ENCODE assay signal across 8 mouse cellular contexts in genomic region chr15:89173024-89173905, GRCm38 (mm10). TPM values are rescaled to one million over a fixed set of nuclear protein-coding genes. Genes with fewer than 3 reads are reported as not detected.
DNase-seq lines count a peak whose midpoint lies in the region; ATAC-seq lines count a peak whose summit lies in the region.

No protein-coding gene starts in this region.

- peak overlapping the region; percentile 70 for H3K9ac ChIP-seq in midbrain, embryonic 12.5 days (replicated peaks)

- ATAC-seq in cerebellum, adult (ENCODE audit: insufficient number of reproducible peaks, low FRiP score, low TSS enrichment): no peak
- ATAC-seq in midbrain, embryonic 12.5 days (ENCODE audit: low FRiP score, low read depth): peak; percentile 63

- H3K4me1 ChIP-seq in hindbrain, embryonic 10.5 days (replicated peaks): peaks cover 93% of the 10 kb centered on the region
- H3K4me1 ChIP-seq in limb, embryonic 10.5 days: peaks cover 96% of the 10 kb centered on the region
- H3K4me1 ChIP-seq in midbrain, embryonic 12.5 days: peaks cover 88% of the 10 kb centered on the region

- H3K27ac ChIP-seq in hindbrain, embryonic 10.5 days: peak overlapping the region; percentile 87
- H3K27ac ChIP-seq in limb, embryonic 10.5 days: peak overlapping the region; percentile 82
- H3K27ac ChIP-seq in midbrain, embryonic 12.5 days (replicated peaks): peak overlapping the region; percentile 80

- peak overlapping the region; percentile 73 for H3K4me3 ChIP-seq in hindbrain, embryonic 10.5 days
- H3K4me3 ChIP-seq in limb, embryonic 10.5 days: peak overlapping the region; percentile 67
- peak overlapping the region; percentile 56 for H3K4me3 ChIP-seq in midbrain, embryonic 12.5 days

- under 1% methylated on average over 65 of the region's 65 CpGs for WGBS in hindbrain, embryonic 10.5 days
- WGBS in limb, embryonic 10.5 days: under 1% methylated on average over 65 of the region's 65 CpGs
- WGBS in midbrain, embryonic 12.5 days: under 1% methylated on average over 65 of the region's 65 CpGs

- H3K4me2 ChIP-seq in midbrain, embryonic 12.5 days (replicated peaks): peak overlapping the region; percentile 99

- 0 out of 2 replicates have a peak, but pooled peaks cover 6% of the 10 kb centered on the region for H3K27me3 ChIP-seq in hindbrain, embryonic 10.5 days (ENCODE audit: insufficient read depth, poor library complexity, severe bottlenecking)
- no peaks in the 10 kb centered on the region for H3K27me3 ChIP-seq in limb, embryonic 10.5 days (ENCODE audit: low read depth, poor library complexity, severe bottlenecking)
- 0 out of 2 replicates have a peak, but pooled peaks cover 8% of the 10 kb centered on the region for H3K27me3 ChIP-seq in midbrain, embryonic 12.5 days

- H3K36me3 ChIP-seq in hindbrain, embryonic 10.5 days: peaks cover 43% of the 10 kb centered on the region
- H3K36me3 ChIP-seq in limb, embryonic 10.5 days: peaks cover 39% of the 10 kb centered on the region
- H3K36me3 ChIP-seq in midbrain, embryonic 12.5 days: peaks cover 20% of the 10 kb centered on the region

- DNase-seq in cerebellum, adult 11-12 months: peak; percentile 74
- DNase-seq in CD4-positive helper T cell, adult 2 months (ENCODE audit: low read depth, low spot score): peak; percentile 40
- peak; percentile 69 for DNase-seq in embryo, embryonic 10.5 days (ENCODE audit: low spot score)
- DNase-seq in hindbrain, embryonic 10.5 days (ENCODE audit: low spot score): peak; percentile 51
- DNase-seq in limb, embryonic 10.5 days (ENCODE audit: low spot score): peak; percentile 73
- DNase-seq in adipocyte (ENCODE audit: low spot score): no peak

- H3K9me3 ChIP-seq in hindbrain, embryonic 10.5 days: no peaks in the 10 kb centered on the region
- no peaks in the 10 kb centered on the region for H3K9me3 ChIP-seq in limb, embryonic 10.5 days (replicated peaks)
- H3K9me3 ChIP-seq in midbrain, embryonic 12.5 days: no peaks in the 10 kb centered on the region

RNA-seq across cellular contexts. Expression of gene Plxnb2, which starts 7.3 kb away (rescaled TPM):
- polyA plus RNA-seq in hindbrain, embryonic 10.5 days (2016; fragmentation: Nextera tagmentation; extraction: Ambion mirVana): 133 and 155 TPM in 2 replicates
- polyA plus RNA-seq in limb, embryonic 10.5 days (2016; fragmentation: Nextera tagmentation; extraction: Ambion mirVana): 147 and 162 TPM in 2 replicates
- polyA plus RNA-seq in midbrain, embryonic 12.5 days (2016; fragmentation: Nextera tagmentation; extraction: Ambion mirVana): 164 and 170 TPM in 2 replicates

RNA-seq across cellular contexts. Expression of gene Dennd6b, which starts 23.0 kb away (rescaled TPM):
- 29.7 and 40.1 TPM in 2 replicates for polyA plus RNA-seq in hindbrain, embryonic 10.5 days (2016; fragmentation: Nextera tagmentation; extraction: Ambion mirVana)
- 21.2 and 27.5 TPM in 2 replicates for polyA plus RNA-seq in limb, embryonic 10.5 days (2016; fragmentation: Nextera tagmentation; extraction: Ambion mirVana)
- 53.3 and 58.6 TPM in 2 replicates for polyA plus RNA-seq in midbrain, embryonic 12.5 days (2016; fragmentation: Nextera tagmentation; extraction: Ambion mirVana)

RNA-seq across cellular contexts. Expression of gene Mapk11, which starts 23.8 kb away (rescaled TPM):
- polyA plus RNA-seq in hindbrain, embryonic 10.5 days (2016; fragmentation: Nextera tagmentation; extraction: Ambion mirVana): 34.9 and 46.6 TPM in 2 replicates
- 20.3 and 21.8 TPM in 2 replicates for polyA plus RNA-seq in limb, embryonic 10.5 days (2016; fragmentation: Nextera tagmentation; extraction: Ambion mirVana)
- 45.7 and 50.2 TPM in 2 replicates for polyA plus RNA-seq in midbrain, embryonic 12.5 days (2016; fragmentation: Nextera tagmentation; extraction: Ambion mirVana)

RNA-seq across cellular contexts. Expression of gene Mapk12, which starts 32.8 kb away (rescaled TPM):
- 23.7 and 28.5 TPM in 2 replicates for polyA plus RNA-seq in hindbrain, embryonic 10.5 days (2016; fragmentation: Nextera tagmentation; extraction: Ambion mirVana)
- polyA plus RNA-seq in limb, embryonic 10.5 days (2016; fragmentation: Nextera tagmentation; extraction: Ambion mirVana): 21.5 and 26.4 TPM in 2 replicates
- polyA plus RNA-seq in midbrain, embryonic 12.5 days (2016; fragmentation: Nextera tagmentation; extraction: Ambion mirVana): 14.5 and 20.1 TPM in 2 replicates

RNA-seq across cellular contexts. Expression of gene Ppp6r2, which starts 38.1 kb away (rescaled TPM):
- polyA plus RNA-seq in hindbrain, embryonic 10.5 days (2016; fragmentation: Nextera tagmentation; extraction: Ambion mirVana): 27.2 and 45.7 TPM in 2 replicates
- polyA plus RNA-seq in limb, embryonic 10.5 days (2016; fragmentation: Nextera tagmentation; extraction: Ambion mirVana): 15.4 and 21.2 TPM in 2 replicates
- polyA plus RNA-seq in midbrain, embryonic 12.5 days (2016; fragmentation: Nextera tagmentation; extraction: Ambion mirVana): 63.7 and 68.5 TPM in 2 replicates
